Mouse (Mus musculus): ENCODE measurements around the gene Cul3. TPM values are rescaled to one million over a fixed set of nuclear protein-coding genes. Genes with fewer than 3 reads are reported as not detected.

The Cul3 gene
- polyA plus RNA-seq, 1 experiment from 2014 or later, result 202 TPM

- Histone ChIP-seq H3K27ac (peak overlapping the region; percentile 53), H3K4me3 (ENCODE audit: inconsistent target) (peak overlapping the region; percentile 90), H3K79me2 (ENCODE audit: inconsistent target) (peaks cover 53% of the 10 kb centered on the region), H3K36me3 (ENCODE audit: inconsistent target) (no peaks in the 10 kb centered on the region)
- under 1% methylated on average over 33 of the region's 33 CpGs for WGBS (ENCODE audit: missing documents)
These were observed 757 bp downstream of the Cul3 start for GRCm38 (mm10) chr1:80339425-80340021.

- no peaks in the 10 kb centered on the region for H3K36me3 ChIP-seq (ENCODE audit: inconsistent target)
- 21% methylated on average over 1 of the region's 1 CpGs for WGBS (ENCODE audit: missing documents)
- H3K4me3 ChIP-seq (ENCODE audit: inconsistent target), result peak overlapping the region; percentile 90
- no peak overlapping the region for H3K27ac ChIP-seq
- H3K79me2 ChIP-seq (ENCODE audit: inconsistent target), result peaks cover 64% of the 10 kb centered on the region
These were observed 1.9 kb downstream of the Cul3 start for GRCm38 (mm10) chr1:80338398-80338797.

GRCm38 (mm10) chr1:80335726-80336368, 4.4 kb downstream of the Cul3 start:
- H3K36me3 ChIP-seq (ENCODE audit: inconsistent target), result no peaks in the 10 kb centered on the region
- peaks cover 90% of the 10 kb centered on the region for H3K79me2 ChIP-seq (ENCODE audit: inconsistent target)
- WGBS (ENCODE audit: missing documents), result 80% methylated on average over 1 of the region's 1 CpGs
- no peak overlapping the region for H3K4me3 ChIP-seq (ENCODE audit: inconsistent target)
- H3K27ac ChIP-seq, result no peak overlapping the region

GRCm38 (mm10) chr1:80335118-80335517, 5.2 kb downstream of the Cul3 start:
- H3K36me3 ChIP-seq (ENCODE audit: inconsistent target), result no peaks in the 10 kb centered on the region
- no peak overlapping the region for H3K4me3 ChIP-seq (ENCODE audit: inconsistent target)
- peaks cover 97% of the 10 kb centered on the region for H3K79me2 ChIP-seq (ENCODE audit: inconsistent target)
- 40% methylated on average over 1 of the region's 1 CpGs for WGBS (ENCODE audit: missing documents)
- no peak overlapping the region for H3K27ac ChIP-seq

- Histone ChIP-seq H3K36me3 (ENCODE audit: inconsistent target) (no peaks in the 10 kb centered on the region), H3K79me2 (ENCODE audit: inconsistent target) (peaks cover 100% of the 10 kb centered on the region), H3K27ac (no peak overlapping the region), H3K4me3 (ENCODE audit: inconsistent target) (no peak overlapping the region)
- WGBS (ENCODE audit: missing documents), result 91% methylated on average over 2 of the region's 2 CpGs
These were observed 9.3 kb downstream of the Cul3 start for GRCm38 (mm10) chr1:80330970-80331369.

GRCm38 (mm10) chr1:80325761-80326160, 14.5 kb downstream of the Cul3 start:
- Histone ChIP-seq H3K36me3 (ENCODE audit: inconsistent target) (peaks cover 9% of the 10 kb centered on the region; the same call in 1 of the 2 replicates), H3K4me3 (ENCODE audit: inconsistent target) (no peak overlapping the region), H3K27ac (no peak overlapping the region), H3K79me2 (ENCODE audit: inconsistent target) (peaks cover 100% of the 10 kb centered on the region)
- 70% methylated on average over 2 of the region's 2 CpGs for WGBS (ENCODE audit: missing documents)

GRCm38 (mm10) chr1:80324370-80324769, 15.9 kb downstream of the Cul3 start:
- Histone ChIP-seq H3K4me3 (ENCODE audit: inconsistent target) (no peak overlapping the region), H3K36me3 (ENCODE audit: inconsistent target) (peaks cover 9% of the 10 kb centered on the region; the same call in 1 of the 2 replicates)

GRCm38 (mm10) chr1:80315533-80316045, 24.7 kb downstream of the Cul3 start:
- Histone ChIP-seq H3K79me2 (ENCODE audit: inconsistent target) (peaks cover 100% of the 10 kb centered on the region), H3K36me3 (ENCODE audit: inconsistent target) (no peaks in the 10 kb centered on the region), H3K4me3 (ENCODE audit: inconsistent target) (no peak overlapping the region), H3K27ac (no peak overlapping the region)
- WGBS (ENCODE audit: missing documents), result 86% methylated on average over 3 of the region's 3 CpGs

More at GRCm38 (mm10) chr1:80324370-80324769, 15.9 kb downstream of the Cul3 start:
- Histone ChIP-seq H3K79me2 (ENCODE audit: inconsistent target) (peaks cover 100% of the 10 kb centered on the region), H3K27ac (no peak overlapping the region)

GRCm38 (mm10) chr1:80293307-80293706, 47.0 kb downstream of the Cul3 start:
- WGBS (ENCODE audit: missing documents), result 74% methylated on average over 4 of the region's 4 CpGs
- Histone ChIP-seq H3K36me3 (ENCODE audit: inconsistent target) (no peaks in the 10 kb centered on the region), H3K27ac (no peak overlapping the region), H3K4me3 (ENCODE audit: inconsistent target) (no peak overlapping the region), H3K79me2 (ENCODE audit: inconsistent target) (peaks cover 100% of the 10 kb centered on the region)

- H3K79me2 ChIP-seq (ENCODE audit: inconsistent target), result 0 out of 2 replicates have a peak, but pooled peaks cover 6% of the 10 kb centered on the region
- no peak overlapping the region for H3K27ac ChIP-seq
- H3K36me3 ChIP-seq (ENCODE audit: inconsistent target), result peaks cover 71% of the 10 kb centered on the region
- H3K4me3 ChIP-seq (ENCODE audit: inconsistent target), result no peak overlapping the region
- WGBS (ENCODE audit: missing documents), result 91% methylated on average over 1 of the region's 1 CpGs
These were observed 61.5 kb downstream of the Cul3 start for GRCm38 (mm10) chr1:80278731-80279130.

- Histone ChIP-seq H3K4me3 (ENCODE audit: inconsistent target) (no peak overlapping the region), H3K27ac (no peak overlapping the region), H3K79me2 (ENCODE audit: inconsistent target) (no peaks in the 10 kb centered on the region), H3K36me3 (ENCODE audit: inconsistent target) (no peaks in the 10 kb centered on the region)
- 100% methylated on average over 1 of the region's 1 CpGs for WGBS (ENCODE audit: missing documents)
These were observed 79.8 kb downstream of the Cul3 start for GRCm38 (mm10) chr1:80260443-80260842.

- H3K27ac ChIP-seq, result no peak overlapping the region
- no peaks in the 10 kb centered on the region for H3K36me3 ChIP-seq (ENCODE audit: inconsistent target)
- no peak overlapping the region for H3K4me3 ChIP-seq (ENCODE audit: inconsistent target)
- H3K79me2 ChIP-seq (ENCODE audit: inconsistent target), result no peaks in the 10 kb centered on the region
- 93% methylated on average over 4 of the region's 4 CpGs for WGBS (ENCODE audit: missing documents)
These were observed 81.6 kb downstream of the Cul3 start for GRCm38 (mm10) chr1:80258632-80259031.

GRCm38 (mm10) chr1:80253309-80253708, 87.0 kb downstream of the Cul3 start:
- Histone ChIP-seq H3K36me3 (ENCODE audit: inconsistent target) (no peaks in the 10 kb centered on the region), H3K27ac (no peak overlapping the region), H3K4me3 (ENCODE audit: inconsistent target) (no peak overlapping the region), H3K79me2 (ENCODE audit: inconsistent target) (no peaks in the 10 kb centered on the region)

GRCm38 (mm10) chr1:80250247-80250646, 90.0 kb downstream of the Cul3 start:
- WGBS (ENCODE audit: missing documents), result 90% methylated on average over 5 of the region's 5 CpGs
- Histone ChIP-seq H3K36me3 (ENCODE audit: inconsistent target) (no peaks in the 10 kb centered on the region), H3K4me3 (ENCODE audit: inconsistent target) (no peak overlapping the region), H3K79me2 (ENCODE audit: inconsistent target) (no peaks in the 10 kb centered on the region), H3K27ac (no peak overlapping the region)

GRCm38 (mm10) chr1:80247131-80247530, 93.1 kb downstream of the Cul3 start:
- Histone ChIP-seq H3K79me2 (ENCODE audit: inconsistent target) (no peaks in the 10 kb centered on the region), H3K36me3 (ENCODE audit: inconsistent target) (no peaks in the 10 kb centered on the region), H3K4me3 (ENCODE audit: inconsistent target) (no peak overlapping the region), H3K27ac (no peak overlapping the region)
